Mouse (Mus musculus) gastrocnemius, postnatal 14 days (tissue): ENCODE data around the gene Arid3a. TPM values are rescaled to one million over a fixed set of nuclear protein-coding genes. Genes with fewer than 3 reads are reported as not detected.
A peak's percentile ranks its signal among the peaks of the same experiment; 100 is the strongest.
"Not testable (repeated sequence)": the region's sequence is repeated elsewhere in the genome, so short reads cannot be mapped to it uniquely, and the experiment has no call there.

Experiments used
- DNase-seq: peaks from one replicate; pipeline ENCODE4 v3.0.0; 2021; ENCODE audit warnings: mixed read lengths
- intact Hi-C: fragments of 180-260 bp; cut with DNase I; formaldehyde crosslinking; loops from one replicate; pipeline ENCODE4 v1.15.1; 2025; ENCODE audit warnings: low total_unique reads
- long read RNA-seq, 2 experiments: library from polyadenylated mRNA; stranded (forward); transcript quantifications; one replicate each; pipeline ENCODE4 v2.0.0; 2021
- total RNA-seq, 2 experiments: library from RNA; stranded (reverse); gene quantifications; 2 replicates each; pipeline ENCODE4 v1.2.3; 2021

The Arid3a gene
- total RNA-seq, result 1 to 10 TPM; 2.4 to 2.7 TPM
- long read RNA-seq, experiment 1, result 0 reads
- long read RNA-seq, experiment 2, result 0 reads

- peak; percentile 86 for DNase-seq
- intact Hi-C loops, result no loop called here
Observed at GRCm38 (mm10) chr10:79926491-79927323, at the start of gene Arid3a. Arid3a (plus strand) TSS chr10:79927043.

GRCm38 (mm10) chr10:79877174-79877573 is 49.7 kb upstream of the Arid3a start:
- no peak for DNase-seq
- intact Hi-C loops, result no loop called here

GRCm38 (mm10) chr10:79877757-79878156 is 49.1 kb upstream of the Arid3a start:
- DNase-seq, result peak; percentile 64
- intact Hi-C loops, result no loop called here

GRCm38 (mm10) chr10:79879527-79879926 is 47.3 kb upstream of the Arid3a start:
- no peak for DNase-seq
- intact Hi-C loops, result no loop called here

- DNase-seq, result no peak
- intact Hi-C loops, result loop anchor here (5.0 kb wide), 2 partner anchors 37 to 48 kb away; partner anchors contain the start of gene Kiss1r
Observed at GRCm38 (mm10) chr10:79880721-79881120, 46.1 kb upstream of the Arid3a start.

- DNase-seq, result no peak
- intact Hi-C loops, result loop anchor here (5.0 kb wide), 2 partner anchors 35 to 50 kb away; partner anchors contain the start of gene Kiss1r
Observed at GRCm38 (mm10) chr10:79881981-79882380, 44.9 kb upstream of the Arid3a start.

- DNase-seq, result peak; percentile 79
- intact Hi-C loops, result loop anchor here (5.0 kb wide), 2 partner anchors 34 to 51 kb away; partner anchors contain the start of gene Kiss1r
Observed at GRCm38 (mm10) chr10:79883297-79884084, 43.4 kb upstream of the Arid3a start.

- intact Hi-C loops, result loop anchor here (5.0 kb wide), 2 partner anchors 33 to 52 kb away; partner anchors contain the start of gene Kiss1r
- peak; percentile 64 for DNase-seq
Observed at GRCm38 (mm10) chr10:79884446-79884845, 42.4 kb upstream of the Arid3a start.

- intact Hi-C loops, result loop anchor here (5.0 kb wide), 2 partner anchors 32 to 53 kb away; partner anchors contain the start of gene Kiss1r
- DNase-seq, result not testable (repeated sequence)
Observed at GRCm38 (mm10) chr10:79884938-79885337, 41.9 kb upstream of the Arid3a start.

- no peak for DNase-seq
- intact Hi-C loops, result no loop called here
Observed at GRCm38 (mm10) chr10:79886054-79886453, 40.8 kb upstream of the Arid3a start, which contains the start of gene Elane. Elane (plus strand) TSS chr10:79886247.

GRCm38 (mm10) chr10:79886611-79887010 is 40.2 kb upstream of the Arid3a start:
- intact Hi-C loops, result no loop called here
- no peak for DNase-seq

GRCm38 (mm10) chr10:79889386-79889785 is 37.5 kb upstream of the Arid3a start:
- intact Hi-C loops, result no loop called here
- DNase-seq, result no peak

- intact Hi-C loops, result loop anchor here (5.0 kb wide), 1 partner anchor 67 kb away; no protein-coding TSS in a partner anchor
Observed at GRCm38 (mm10) chr10:79890670-79891069, 36.2 kb upstream of the Arid3a start, which contains the start of gene Cfd. Cfd (plus strand) TSS chr10:79890853.

GRCm38 (mm10) chr10:79892451-79893118 is 34.3 kb upstream of the Arid3a start:
- DNase-seq, result peak; percentile 71
- intact Hi-C loops, result loop anchor here (5.0 kb wide), 1 partner anchor 65 kb away; no protein-coding TSS in a partner anchor

More at GRCm38 (mm10) chr10:79890670-79891069, 36.2 kb upstream of the Arid3a start, which contains the start of gene Cfd:
- no peak for DNase-seq

- intact Hi-C loops, result no loop called here
- DNase-seq, result no peak
Observed at GRCm38 (mm10) chr10:79896306-79896705, 30.5 kb upstream of the Arid3a start.

- intact Hi-C loops, result no loop called here
- no peak for DNase-seq
Observed at GRCm38 (mm10) chr10:79896814-79897213, 30.0 kb upstream of the Arid3a start.

- DNase-seq, result no peak
- intact Hi-C loops, result no loop called here
Observed at GRCm38 (mm10) chr10:79897316-79898245, 29.3 kb upstream of the Arid3a start.

- intact Hi-C loops, result no loop called here
- DNase-seq, result no peak
Observed at GRCm38 (mm10) chr10:79900951-79901410, 25.9 kb upstream of the Arid3a start.
